In the genomic region with DNA sequence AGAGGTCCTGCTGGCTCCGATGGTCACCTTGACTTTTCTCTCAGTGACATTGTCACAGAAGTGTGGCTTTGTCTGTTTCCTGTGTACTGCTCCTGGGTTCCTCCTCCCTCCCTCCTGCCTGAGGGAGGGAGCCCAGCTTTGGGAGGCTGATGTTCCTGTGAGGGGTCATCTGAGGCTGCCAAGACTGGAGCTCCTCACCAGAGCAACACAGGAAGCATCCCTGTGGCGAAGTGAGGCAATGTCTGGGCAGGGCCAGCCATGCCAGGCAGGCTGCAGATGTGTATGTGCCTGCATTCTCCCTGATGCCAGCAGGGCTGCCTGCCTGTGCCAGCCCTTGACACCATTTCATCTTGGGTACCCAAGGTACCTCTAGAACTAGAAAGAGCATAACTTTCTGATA, we compare ENCODE assay signal across 8 mouse cellular contexts. TPM values are rescaled to one million over a fixed set of nuclear protein-coding genes. Genes with fewer than 3 reads are reported as not detected.
DNase-seq lines count a peak whose midpoint lies in the region; ATAC-seq and TF ChIP-seq lines count a peak whose summit lies in the region.

No protein-coding gene starts in this region.

- H3K4me1 ChIP-seq in neural tube, embryonic 13.5 days (replicated peaks) = peaks cover 30% of the 10 kb centered on the region
- peaks cover 48% of the 10 kb centered on the region for H3K4me1 ChIP-seq in limb, embryonic 12.5 days (replicated peaks)

- peak overlapping the region; percentile 9; the same call in 1 of the 2 replicates for H3K9ac ChIP-seq in neural tube, embryonic 13.5 days
- H3K9ac ChIP-seq in limb, embryonic 12.5 days (replicated peaks) = no peak overlapping the region

- intact Hi-C loops in gastrocnemius, adult 2 months (cut with DNase I) = no loop called here

- H3K4me3 ChIP-seq in gastrocnemius, adult 2 months = no peak overlapping the region
- H3K4me3 ChIP-seq in neural tube, embryonic 13.5 days = no peak overlapping the region
- no peak overlapping the region for H3K4me3 ChIP-seq in limb, embryonic 12.5 days (replicated peaks)

- 59% methylated on average over 2 of the region's 2 CpGs for WGBS in neural tube, embryonic 13.5 days
- 74% methylated on average over 2 of the region's 2 CpGs for WGBS in limb, embryonic 12.5 days

- peak; percentile 59 for DNase-seq in gastrocnemius, adult 2 months
- no peak for DNase-seq in gastrocnemius, adult 18-20 months (ENCODE audit: low spot score)
- no peak for DNase-seq in neural tube, embryonic 10.5 days (ENCODE audit: extremely low spot score, low spot score)
- peak; percentile 54 for DNase-seq in thymus, postnatal 25 days
- DNase-seq in cerebellum, postnatal 14 days = no peak
- no peak for DNase-seq in adrenal gland, postnatal 10 days

- peak overlapping the region; percentile 40; the same call in 1 of the 2 replicates for H3K27ac ChIP-seq in gastrocnemius, adult 2 months
- peak overlapping the region; percentile 30; the same call in 1 of the 2 replicates for H3K27ac ChIP-seq in neural tube, embryonic 13.5 days (replicated peaks)
- H3K27ac ChIP-seq in limb, embryonic 12.5 days = peak overlapping the region; percentile 45; the same call in 1 of the 2 replicates

- TF ChIP-seq CTCF in gastrocnemius, adult 2 months (IDR thresholded peaks at IDR 0.05) = no peak

- no peak for ATAC-seq in neural tube, embryonic 13.5 days (ENCODE audit: low read depth)
- ATAC-seq in limb, embryonic 12.5 days (ENCODE audit: insufficient number of reproducible peaks, insufficient read depth, low FRiP score, low TSS enrichment, low read depth) = no peak

- no peak overlapping the region for H3K4me2 ChIP-seq in neural tube, embryonic 13.5 days
- H3K4me2 ChIP-seq in limb, embryonic 12.5 days = no peak overlapping the region

- H3K27me3 ChIP-seq in neural tube, embryonic 13.5 days = peaks cover 23% of the 10 kb centered on the region
- H3K27me3 ChIP-seq in limb, embryonic 12.5 days = peaks cover 17% of the 10 kb centered on the region

- H3K9me3 ChIP-seq in neural tube, embryonic 13.5 days = no peaks in the 10 kb centered on the region
- no peaks in the 10 kb centered on the region for H3K9me3 ChIP-seq in limb, embryonic 12.5 days

- H3K36me3 ChIP-seq in neural tube, embryonic 13.5 days = no peaks in the 10 kb centered on the region
- no peaks in the 10 kb centered on the region for H3K36me3 ChIP-seq in limb, embryonic 12.5 days

RNA-seq across cellular contexts. Expression of gene Socs3, which starts 15.8 kb away (rescaled TPM):
- total RNA-seq in gastrocnemius, adult 2 months (2021) = 10 to 100 TPM in 1 of 2 experiments, 1 to 10 TPM in 1; 1.7 to 10.1 TPM
- 1 to 10 TPM; 3.1 to 6.6 TPM for total RNA-seq in gastrocnemius, adult 18-20 months (2021)
- polyA plus RNA-seq in neural tube, embryonic 13.5 days (2015; fragmentation: Nextera tagmentation; extraction: Ambion mirVana) = 7.8 and 8.7 TPM in 2 replicates
- 14.9 and 16.4 TPM in 2 replicates for polyA plus RNA-seq in limb, embryonic 12.5 days (2016; fragmentation: Nextera tagmentation; extraction: Ambion mirVana)
- 1 to 10 TPM; 5.0 to 9.0 TPM for total RNA-seq in adrenal gland, postnatal 10 days (2021)

RNA-seq across cellular contexts. Expression of gene Pgs1, which starts 32.0 kb away (rescaled TPM):
- total RNA-seq in gastrocnemius, adult 2 months (2021) = 10 to 100 TPM; 17.2 to 18.0 TPM
- total RNA-seq in gastrocnemius, adult 18-20 months (2021) = 10 to 100 TPM; 17.6 to 18.5 TPM
- 46.9 and 49.0 TPM in 2 replicates for polyA plus RNA-seq in neural tube, embryonic 13.5 days (2015; fragmentation: Nextera tagmentation; extraction: Ambion mirVana)
- 40.7 and 43.1 TPM in 2 replicates for polyA plus RNA-seq in limb, embryonic 12.5 days (2016; fragmentation: Nextera tagmentation; extraction: Ambion mirVana)
- 10 to 100 TPM; 30.9 to 31.0 TPM for total RNA-seq in adrenal gland, postnatal 10 days (2021)

Comparison
In these comparisons a context has a peak if more than half of its experiments do, and no peak if none do; other contexts are left out.
1. DNase-seq: peak in gastrocnemius, adult 2 months (single experiment) and thymus, postnatal 25 days (single experiment); none in gastrocnemius, adult 18-20 months (single experiment), neural tube, embryonic 10.5 days (single experiment), cerebellum, postnatal 14 days (0 of 2) and adrenal gland, postnatal 10 days (single experiment).
2. Peak in every context shown above with its lines, with median percentiles within 50 percentile points of each other: H3K27ac ChIP-seq.